Comparison of ENCODE assay signal across 26 mouse cellular contexts in the genomic region with DNA sequence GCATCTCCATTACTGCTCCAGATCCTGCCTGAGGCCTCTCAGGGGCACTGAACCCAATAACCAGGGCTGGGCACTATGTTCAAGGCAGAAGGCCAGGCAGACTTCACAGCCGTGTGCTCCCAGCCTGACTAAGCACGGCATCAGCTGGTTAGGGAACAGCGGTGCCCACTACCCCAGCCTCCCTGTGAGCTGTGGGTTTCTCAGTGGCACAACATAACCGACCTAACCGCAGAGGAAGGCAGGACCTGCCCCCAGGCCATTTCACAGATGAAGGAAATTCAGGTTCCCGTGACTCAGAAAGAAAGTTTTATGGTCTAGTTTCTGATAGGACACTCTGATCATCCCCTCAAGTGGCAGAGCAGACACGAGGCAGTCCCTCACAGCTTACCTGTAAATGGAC. TPM values are rescaled to one million over a fixed set of nuclear protein-coding genes. Genes with fewer than 3 reads are reported as not detected.
DNase-seq lines count a peak whose midpoint lies in the region; ATAC-seq and TF ChIP-seq lines count a peak whose summit lies in the region.
"Had no signal": no experiment of that assay in that cellular context is flagged by ENCODE, and none has a peak within 500 bp of the region (broad histone marks: within the 10 kb centered on the region; RNA-seq: fewer than 3 reads in every experiment).

No protein-coding gene starts in this region.

- TF ChIP-seq CTCF in bone marrow, adult 2 months (IDR thresholded peaks at IDR 0.05; ENCODE audit: control insufficient read depth, insufficient read depth, low read length) = no peak

- ATAC-seq in heart, embryonic 12.5 days (ENCODE audit: insufficient number of reproducible peaks, low FRiP score) = no peak
- no peak for ATAC-seq in liver, embryonic 13.5 days (ENCODE audit: low read depth)
- no peak for ATAC-seq in forebrain, embryonic 16.5 days
- ATAC-seq: forebrain, embryonic 13.5 days; hindbrain, postnatal 0 days had no signal

- DNase-seq in heart, embryonic 10.5 days (ENCODE audit: low spot score) = no peak
- no peak for DNase-seq in liver, embryonic 13.5 days
- DNase-seq in MN1 (ENCODE audit: low spot score) = no peak
- no peak for DNase-seq in cerebellum, adult 9-11 months
- DNase-seq: adrenal gland, adult 2 months; B cell, adult 2 months; cerebellum, adult 11-12 months; cerebellum, postnatal 25 days; gastrocnemius, adult 2 months; heart, postnatal 14 days; kidney, adult 11 months; kidney, postnatal 36 days; lung, adult 18-20 months; right cerebral cortex, postnatal 25 days; spleen, adult 18-20 months; thymus, postnatal 25 days had no signal

- H3K9me3 ChIP-seq in heart, embryonic 10.5 days = no peaks in the 10 kb centered on the region
- no peaks in the 10 kb centered on the region for H3K9me3 ChIP-seq in heart, embryonic 12.5 days (replicated peaks)
- no peaks in the 10 kb centered on the region for H3K9me3 ChIP-seq in liver, embryonic 13.5 days (replicated peaks)
- H3K9me3 ChIP-seq in megakaryocyte, embryonic 14.5 days = no peaks in the 10 kb centered on the region
- no peaks in the 10 kb centered on the region for H3K9me3 ChIP-seq in forebrain, embryonic 16.5 days (ENCODE audit: control insufficient read depth, low read length)
- H3K9me3 ChIP-seq: forebrain, embryonic 13.5 days; heart, embryonic 13.5 days; kidney, embryonic 15.5 days; limb, embryonic 12.5 days; midbrain, embryonic 10.5 days had no signal

- peaks cover 10% of the 10 kb centered on the region for H3K36me3 ChIP-seq in heart, embryonic 10.5 days
- H3K36me3 ChIP-seq in heart, embryonic 12.5 days = no peaks in the 10 kb centered on the region
- H3K36me3 ChIP-seq in liver, embryonic 13.5 days = peaks cover 62% of the 10 kb centered on the region
- peaks cover 85% of the 10 kb centered on the region for H3K36me3 ChIP-seq in megakaryocyte, embryonic 14.5 days (replicated peaks; ENCODE audit: low read length)
- no peaks in the 10 kb centered on the region for H3K36me3 ChIP-seq in forebrain, embryonic 16.5 days (ENCODE audit: control insufficient read depth, insufficient read depth)
- H3K36me3 ChIP-seq: midbrain, embryonic 10.5 days had no signal

- peak overlapping the region; percentile 50 for H3K27ac ChIP-seq in heart, embryonic 10.5 days
- H3K27ac ChIP-seq in heart, embryonic 12.5 days (ENCODE audit: poor library complexity, severe bottlenecking) = no peak overlapping the region
- peak overlapping the region; percentile 76 for H3K27ac ChIP-seq in bone marrow, adult 2 months (ENCODE audit: control insufficient read depth, insufficient read depth, low read depth, low read length, poor library complexity)
- H3K27ac ChIP-seq in liver, embryonic 13.5 days = peak overlapping the region; percentile 54; the same call in 1 of the 2 replicates
- H3K27ac ChIP-seq in forebrain, embryonic 16.5 days (ENCODE audit: low read length) = no peak overlapping the region
- H3K27ac ChIP-seq: forebrain, embryonic 13.5 days; gastrocnemius, adult 2 months; heart, embryonic 13.5 days; hindbrain, postnatal 0 days; kidney, embryonic 15.5 days; limb, embryonic 12.5 days; midbrain, embryonic 10.5 days had no signal

- peaks cover 91% of the 10 kb centered on the region for H3K4me1 ChIP-seq in heart, embryonic 10.5 days
- peaks cover 81% of the 10 kb centered on the region for H3K4me1 ChIP-seq in heart, embryonic 12.5 days (replicated peaks)
- peaks cover 63% of the 10 kb centered on the region for H3K4me1 ChIP-seq in bone marrow, adult 2 months (ENCODE audit: control insufficient read depth, insufficient read depth, low read length)
- peaks cover 99% of the 10 kb centered on the region for H3K4me1 ChIP-seq in liver, embryonic 13.5 days (replicated peaks)
- H3K4me1 ChIP-seq in megakaryocyte, embryonic 14.5 days = peaks cover 99% of the 10 kb centered on the region
- no peaks in the 10 kb centered on the region for H3K4me1 ChIP-seq in forebrain, embryonic 16.5 days (replicated peaks; ENCODE audit: control insufficient read depth, insufficient read depth, low read length)

- H3K27me3 ChIP-seq in heart, embryonic 10.5 days (ENCODE audit: insufficient read depth, poor library complexity, severe bottlenecking) = no peaks in the 10 kb centered on the region
- no peaks in the 10 kb centered on the region for H3K27me3 ChIP-seq in heart, embryonic 12.5 days (replicated peaks)
- no peaks in the 10 kb centered on the region for H3K27me3 ChIP-seq in liver, embryonic 13.5 days
- H3K27me3 ChIP-seq in megakaryocyte, embryonic 14.5 days (replicated peaks) = no peaks in the 10 kb centered on the region
- H3K27me3 ChIP-seq in forebrain, embryonic 16.5 days (replicated peaks; ENCODE audit: control insufficient read depth, insufficient read depth, low read length) = no peaks in the 10 kb centered on the region
- H3K27me3 ChIP-seq: forebrain, embryonic 13.5 days; heart, embryonic 13.5 days; kidney, embryonic 15.5 days; limb, embryonic 12.5 days had no signal

- TF ChIP-seq POLR2A in bone marrow, adult 2 months (IDR thresholded peaks at IDR 0.05; ENCODE audit: borderline replicate concordance, control insufficient read depth, low read depth, low read length) = no peak

- no peak overlapping the region for H3K9ac ChIP-seq in heart, embryonic 12.5 days
- H3K9ac ChIP-seq in liver, embryonic 13.5 days = peak overlapping the region; percentile 20; the same call in 1 of the 2 replicates
- no peak overlapping the region for H3K9ac ChIP-seq in forebrain, embryonic 16.5 days (replicated peaks; ENCODE audit: low read depth, low read length)
- H3K9ac ChIP-seq: forebrain, embryonic 13.5 days; heart, embryonic 13.5 days; kidney, embryonic 15.5 days; limb, embryonic 12.5 days had no signal

- H3K4me2 ChIP-seq in heart, embryonic 12.5 days = no peak overlapping the region
- no peak overlapping the region for H3K4me2 ChIP-seq in liver, embryonic 13.5 days
- no peak overlapping the region for H3K4me2 ChIP-seq in forebrain, embryonic 16.5 days (ENCODE audit: low read length)
- H3K4me2 ChIP-seq: forebrain, embryonic 13.5 days; heart, embryonic 13.5 days; kidney, embryonic 15.5 days; limb, embryonic 12.5 days had no signal

- 88% methylated on average over 7 of the region's 7 CpGs for WGBS in heart, embryonic 10.5 days
- WGBS in heart, embryonic 12.5 days = 82% methylated on average over 7 of the region's 7 CpGs
- 9% methylated on average over 7 of the region's 7 CpGs for WGBS in bone marrow, adult 2 months
- 61% methylated on average over 7 of the region's 7 CpGs for WGBS in liver, embryonic 13.5 days (ENCODE audit: insufficient replicate concordance)
- WGBS in forebrain, embryonic 16.5 days = 90% methylated on average over 7 of the region's 7 CpGs

- no peak overlapping the region for H3K4me3 ChIP-seq in heart, embryonic 10.5 days
- no peak overlapping the region for H3K4me3 ChIP-seq in heart, embryonic 12.5 days
- H3K4me3 ChIP-seq in bone marrow, adult 2 months (replicated peaks; ENCODE audit: control insufficient read depth, low read depth, low read length) = no peak overlapping the region
- H3K4me3 ChIP-seq in liver, embryonic 13.5 days (replicated peaks) = no peak overlapping the region
- peak overlapping the region; percentile 80 for H3K4me3 ChIP-seq in megakaryocyte, embryonic 14.5 days (replicated peaks)
- no peak overlapping the region for H3K4me3 ChIP-seq in forebrain, embryonic 16.5 days (replicated peaks; ENCODE audit: low read length)
- H3K4me3 ChIP-seq: forebrain, embryonic 13.5 days; gastrocnemius, adult 2 months; heart, embryonic 13.5 days; kidney, embryonic 15.5 days; limb, embryonic 12.5 days; midbrain, embryonic 10.5 days had no signal

RNA-seq across cellular contexts. Expression of a gene that starts 10.9 kb away (rescaled TPM):
- polyA plus RNA-seq in heart, embryonic 10.5 days (2016; fragmentation: Nextera tagmentation; extraction: Ambion mirVana) = 17.6 and 17.8 TPM in 2 replicates
- 16.5 and 17.8 TPM in 2 replicates for polyA plus RNA-seq in heart, embryonic 12.5 days (2016; fragmentation: Nextera tagmentation; extraction: Ambion mirVana)
- polyA plus RNA-seq in bone marrow, adult 2 months (2011; ENCODE audit: insufficient read depth, insufficient read length, low replicate concordance, missing spikeins) = 23.1 and 45.9 TPM in 2 replicates
- polyA plus RNA-seq in liver, embryonic 13.5 days (2015; fragmentation: Nextera tagmentation; extraction: Ambion mirVana) = 20.3 and 23.1 TPM in 2 replicates
- 11.8 and 17.8 TPM in 2 replicates for polyA plus RNA-seq in megakaryocyte, embryonic 14.5 days (2012; ENCODE audit: insufficient read depth, low replicate concordance)
- 2.9 and 3.3 TPM in 2 replicates for polyA plus RNA-seq in forebrain, embryonic 16.5 days (2015; fragmentation: Nextera tagmentation; extraction: Ambion mirVana)

RNA-seq across cellular contexts. Expression of a gene that starts 52.9 kb away (rescaled TPM):
- polyA plus RNA-seq in heart, embryonic 10.5 days (2016; fragmentation: Nextera tagmentation; extraction: Ambion mirVana) = 8.3 and 8.6 TPM in 2 replicates
- polyA plus RNA-seq in heart, embryonic 12.5 days (2016; fragmentation: Nextera tagmentation; extraction: Ambion mirVana) = 11.6 and 12.2 TPM in 2 replicates
- polyA plus RNA-seq in bone marrow, adult 2 months (2011; ENCODE audit: insufficient read depth, insufficient read length, low replicate concordance, missing spikeins) = 2.7 and 7.3 TPM in 2 replicates
- 1.2 and 1.3 TPM in 2 replicates for polyA plus RNA-seq in liver, embryonic 13.5 days (2015; fragmentation: Nextera tagmentation; extraction: Ambion mirVana)
- polyA plus RNA-seq in megakaryocyte, embryonic 14.5 days (2012; ENCODE audit: insufficient read depth, low replicate concordance) = 4.0 and 5.9 TPM in 2 replicates
- polyA plus RNA-seq in forebrain, embryonic 16.5 days (2015; fragmentation: Nextera tagmentation; extraction: Ambion mirVana) = 2.3 and 2.9 TPM in 2 replicates

Comparison
In these comparisons a context has a peak if more than half of its experiments do, and no peak if none do; other contexts are left out.
1. H3K27ac ChIP-seq: peak in heart, embryonic 10.5 days (single experiment), bone marrow, adult 2 months (single experiment) and liver, embryonic 13.5 days (single experiment); none in heart, embryonic 12.5 days (single experiment) and forebrain, embryonic 16.5 days (single experiment).